Mouse (Mus musculus) CH12.LX (cell line): ENCODE measurements at regions not wholly inside any gene's neighbourhood (a gene's known extent, or its start where the extent isn't known, plus 50 kb on each side); places are given as distances from the start of the nearest gene placed in this dataset.

Experiments used
- CHD1 ChIP-seq: IDR thresholded peaks from 2 replicates; pipeline ENCODE4 v1.6.1; 2012; ENCODE audit warnings: low read depth, low read length, improper control_type of control experiment, inconsistent platforms
- CTCF ChIP-seq, 2 experiments: IDR thresholded peaks in 1 of 2; conservative IDR thresholded peaks in 1 of 2; 2 replicates each; pipeline ENCODE4 v1.5.1; 2011 to 2012; ENCODE audit warnings: low read depth in 2 of 2, low read length in 2 of 2, improper control_type of control experiment in 1 of 2, inconsistent platforms in 1 of 2, mild to moderate bottlenecking in 1 of 2, moderate library complexity in 1 of 2
- E2F4 ChIP-seq: IDR thresholded peaks from 2 replicates; pipeline ENCODE4 v1.6.1; 2011; ENCODE audit warnings: low read depth, low read length, improper control_type of control experiment; ENCODE audit not compliant: insufficient replicate concordance
- ELF1 ChIP-seq: IDR thresholded peaks from 2 replicates; pipeline ENCODE4 v1.6.1; 2014; ENCODE audit warnings: low read depth, mild to moderate bottlenecking, inconsistent platforms, low read length, improper control_type of control experiment
- EP300 ChIP-seq: IDR thresholded peaks from 2 replicates; pipeline ENCODE4 v1.6.1; 2011; ENCODE audit warnings: low read length, improper control_type of control experiment
- GABPA ChIP-seq: IDR thresholded peaks from 2 replicates; pipeline ENCODE4 v1.6.1; 2012; ENCODE audit warnings: low read depth, low read length, improper control_type of control experiment, inconsistent platforms; ENCODE audit not compliant: insufficient replicate concordance
- HCFC1 ChIP-seq: IDR thresholded peaks from 2 replicates; pipeline ENCODE4 v1.6.1; 2012; ENCODE audit warnings: low read depth, mild to moderate bottlenecking, inconsistent platforms, low read length, improper control_type of control experiment
- MXI1 ChIP-seq: IDR thresholded peaks from 2 replicates; pipeline ENCODE4 v1.6.1; 2011; ENCODE audit warnings: mild to moderate bottlenecking, low read depth, low read length, improper control_type of control experiment
- MYC ChIP-seq: IDR thresholded peaks from 2 replicates; pipeline ENCODE4 v1.6.1; 2011; ENCODE audit warnings: low read depth, mild to moderate bottlenecking, improper control_type of control experiment, low read length
- POLR2A ChIP-seq: IDR thresholded peaks from 2 replicates; pipeline ENCODE4 v1.6.1; 2011; ENCODE audit warnings: low read depth, mild to moderate bottlenecking, improper control_type of control experiment, low read length
- UBTF ChIP-seq: IDR thresholded peaks from 2 replicates; pipeline ENCODE4 v1.6.1; 2012; ENCODE audit warnings: low read depth, mild to moderate bottlenecking, inconsistent platforms, low read length, improper control_type of control experiment, moderate library complexity

- no peak for TF ChIP-seq POLR2A
- no peak for TF ChIP-seq ELF1
- no peak for TF ChIP-seq CTCF (conservative IDR thresholded peaks at IDR 0.05 in 1 of 2, IDR thresholded peaks at IDR 0.05 in 1 of 2; ENCODE audit: low read depth in 2 of 2, low read length in 2 of 2)
- TF ChIP-seq UBTF, result no peak
- TF ChIP-seq E2F4, result no peak
- no peak for TF ChIP-seq HCFC1
- TF ChIP-seq GABPA, result no peak
- TF ChIP-seq MXI1, result no peak
- no peak for TF ChIP-seq MYC
- no peak for TF ChIP-seq EP300
- TF ChIP-seq CHD1, result no peak
Measured at GRCm38 (mm10) chr8:77815648-77815971, 91.3 kb upstream of the Ednra start.
